Mouse (Mus musculus): ENCODE data around the gene Iqgap1. TPM values are rescaled to one million over a fixed set of nuclear protein-coding genes. Genes with fewer than 3 reads are reported as not detected.

Gene Iqgap1
- polyA plus RNA-seq, 1 experiment: 222 TPM

GRCm38 (mm10) chr7:80857181-80857580, 31.4 kb upstream of the Iqgap1 start:
- no peaks in the 10 kb centered on the region for H3K9me3 ChIP-seq (replicated peaks; ENCODE audit: control insufficient read depth, insufficient read depth, low read length, poor library complexity, severe bottlenecking)
- no peaks in the 10 kb centered on the region for H3K36me3 ChIP-seq (ENCODE audit: control insufficient read depth, insufficient read depth, low read length, poor library complexity, severe bottlenecking)
- H3K4me1 ChIP-seq (ENCODE audit: control insufficient read depth, insufficient read depth, low read length): no peaks in the 10 kb centered on the region
- peak overlapping the region; percentile 12; the same call in 1 of the 2 replicates for H3K9ac ChIP-seq (ENCODE audit: low read depth, poor library complexity, severe bottlenecking)
- H3K27ac ChIP-seq (ENCODE audit: insufficient read depth, low read length): 0 out of 2 replicates have a peak overlapping the region, but pooled peaks have one; percentile 7
- no peaks in the 10 kb centered on the region for H3K27me3 ChIP-seq (ENCODE audit: control insufficient read depth, insufficient read depth, low read length, poor library complexity, severe bottlenecking)
- TF ChIP-seq POLR2A (IDR thresholded peaks at IDR 0.05; ENCODE audit: insufficient read depth, low read length) (no peak), CTCF (IDR thresholded peaks at IDR 0.05; ENCODE audit: low read depth, low read length) (peak; percentile 72)
- H3K4me3 ChIP-seq (ENCODE audit: low read depth, low read length): peak overlapping the region; percentile 50; the same call in 1 of the 2 replicates

DNA sequence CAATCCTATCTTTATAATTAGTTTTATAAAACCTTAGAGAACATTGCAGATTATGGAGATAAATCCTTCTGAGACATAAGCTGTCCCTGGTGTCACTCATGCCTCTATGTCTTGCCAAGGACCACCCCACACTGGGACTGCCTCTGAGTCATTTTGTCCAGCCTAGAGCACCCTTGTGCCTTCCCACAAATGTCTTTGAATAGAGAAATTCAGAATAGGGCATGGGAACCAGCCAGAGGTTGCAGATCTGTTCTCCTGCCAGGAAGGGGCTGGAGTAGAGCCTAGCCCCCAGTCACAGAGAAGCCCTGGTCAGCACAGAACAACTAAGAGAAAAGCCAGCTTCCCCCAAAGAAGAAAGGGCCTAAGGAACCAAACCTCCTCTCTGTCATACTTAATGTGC, 29.5 kb upstream of the Iqgap1 start:
- Histone ChIP-seq H3K36me3 (ENCODE audit: control insufficient read depth, insufficient read depth, low read length, poor library complexity, severe bottlenecking) (no peaks in the 10 kb centered on the region), H3K4me3 (ENCODE audit: low read depth, low read length) (no peak overlapping the region), H3K4me1 (ENCODE audit: control insufficient read depth, insufficient read depth, low read length) (no peaks in the 10 kb centered on the region), H3K9me3 (replicated peaks; ENCODE audit: control insufficient read depth, insufficient read depth, low read length, poor library complexity, severe bottlenecking) (no peaks in the 10 kb centered on the region), H3K27ac (ENCODE audit: insufficient read depth, low read length) (no peak overlapping the region), H3K27me3 (ENCODE audit: control insufficient read depth, insufficient read depth, low read length, poor library complexity, severe bottlenecking) (no peaks in the 10 kb centered on the region), H3K9ac (ENCODE audit: low read depth, poor library complexity, severe bottlenecking) (no peak overlapping the region)
- TF ChIP-seq POLR2A (IDR thresholded peaks at IDR 0.05; ENCODE audit: insufficient read depth, low read length) (no peak), EP300 (IDR thresholded peaks at IDR 0.05; ENCODE audit: insufficient read depth, low read depth, low read length) (no peak), CTCF (IDR thresholded peaks at IDR 0.05; ENCODE audit: low read depth, low read length) (no peak)

DNA sequence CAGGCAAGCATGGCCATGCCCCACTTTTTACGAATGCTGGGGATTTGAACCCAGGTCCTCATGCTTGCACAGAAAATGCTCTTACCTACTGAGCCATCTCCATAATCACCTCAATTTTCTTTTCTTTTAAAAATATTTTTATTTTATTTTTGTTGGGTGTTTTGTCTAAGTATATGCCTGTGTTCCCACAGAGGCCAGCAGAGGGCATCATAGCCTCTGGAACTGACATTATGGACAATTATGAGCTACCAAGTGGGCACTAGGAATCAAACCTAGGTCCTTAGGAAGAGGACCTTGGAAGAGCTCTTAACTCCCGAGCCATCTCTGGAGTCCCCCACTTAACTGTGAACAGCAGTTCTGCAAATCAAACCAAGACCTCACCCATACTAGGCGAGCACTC, 27.4 kb upstream of the Iqgap1 start:
- TF ChIP-seq EP300 (IDR thresholded peaks at IDR 0.05; ENCODE audit: insufficient read depth, low read depth, low read length): no peak
- Histone ChIP-seq H3K9me3 (replicated peaks; ENCODE audit: control insufficient read depth, insufficient read depth, low read length, poor library complexity, severe bottlenecking) (no peaks in the 10 kb centered on the region), H3K36me3 (ENCODE audit: control insufficient read depth, insufficient read depth, low read length, poor library complexity, severe bottlenecking) (no peaks in the 10 kb centered on the region), H3K9ac (ENCODE audit: low read depth, poor library complexity, severe bottlenecking) (no peak overlapping the region), H3K4me3 (ENCODE audit: low read depth, low read length) (no peak overlapping the region), H3K27me3 (ENCODE audit: control insufficient read depth, insufficient read depth, low read length, poor library complexity, severe bottlenecking) (no peaks in the 10 kb centered on the region), H3K4me1 (ENCODE audit: control insufficient read depth, insufficient read depth, low read length) (no peaks in the 10 kb centered on the region), H3K27ac (ENCODE audit: insufficient read depth, low read length) (no peak overlapping the region)

DNA sequence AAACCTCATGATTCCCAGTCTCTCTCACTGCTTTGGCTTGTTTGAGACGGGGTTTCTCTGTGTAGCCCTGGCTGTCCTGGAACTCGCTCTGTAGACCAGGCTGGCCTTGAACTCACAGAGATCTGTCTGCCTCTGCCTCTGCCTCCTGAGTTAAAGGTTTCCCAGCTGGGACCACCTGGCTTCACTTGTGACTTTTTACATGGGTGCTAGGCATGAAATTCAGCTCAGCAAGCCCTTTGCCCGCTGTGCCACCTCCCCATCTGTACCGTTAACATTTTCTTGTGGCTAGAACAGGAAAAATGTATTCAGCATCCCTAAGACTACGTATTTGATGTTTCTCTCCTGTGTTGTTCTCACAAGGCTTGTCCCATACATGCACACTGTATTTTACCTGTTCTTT, 24.7 kb upstream of the Iqgap1 start:
- no peaks in the 10 kb centered on the region for H3K9me3 ChIP-seq (replicated peaks; ENCODE audit: control insufficient read depth, insufficient read depth, low read length, poor library complexity, severe bottlenecking)
- H3K27ac ChIP-seq (ENCODE audit: insufficient read depth, low read length): no peak overlapping the region
- TF ChIP-seq CTCF (IDR thresholded peaks at IDR 0.05; ENCODE audit: low read depth, low read length): no peak
- TF ChIP-seq EP300 (IDR thresholded peaks at IDR 0.05; ENCODE audit: insufficient read depth, low read depth, low read length): no peak
- no peak for TF ChIP-seq POLR2A (IDR thresholded peaks at IDR 0.05; ENCODE audit: insufficient read depth, low read length)
- H3K36me3 ChIP-seq (ENCODE audit: control insufficient read depth, insufficient read depth, low read length, poor library complexity, severe bottlenecking): no peaks in the 10 kb centered on the region
- H3K4me3 ChIP-seq (ENCODE audit: low read depth, low read length): no peak overlapping the region
- H3K4me1 ChIP-seq (ENCODE audit: control insufficient read depth, insufficient read depth, low read length): no peaks in the 10 kb centered on the region
- no peak overlapping the region for H3K9ac ChIP-seq (ENCODE audit: low read depth, poor library complexity, severe bottlenecking)
- H3K27me3 ChIP-seq (ENCODE audit: control insufficient read depth, insufficient read depth, low read length, poor library complexity, severe bottlenecking): no peaks in the 10 kb centered on the region

DNA sequence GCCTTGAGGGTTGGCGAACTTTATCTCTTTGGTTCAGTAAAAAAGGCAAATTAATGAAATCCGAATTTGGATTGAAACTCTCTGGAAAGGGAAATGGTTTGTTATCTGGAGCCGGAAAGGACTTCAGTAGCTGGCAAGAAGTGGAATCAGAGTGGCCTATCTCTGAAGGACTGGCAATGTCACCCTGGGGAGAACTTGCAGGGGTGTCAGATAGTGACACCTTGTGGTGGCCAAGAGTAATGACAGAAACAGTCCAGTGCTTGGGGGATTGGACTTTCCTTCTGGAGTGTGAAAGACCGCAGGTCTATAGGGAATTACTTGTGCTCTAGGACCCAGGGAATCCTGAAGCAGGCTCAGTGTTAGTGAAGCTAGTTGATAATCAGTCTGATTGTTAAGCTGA, 23.9 kb upstream of the Iqgap1 start:
- Histone ChIP-seq H3K4me3 (ENCODE audit: low read depth, low read length) (no peak overlapping the region), H3K36me3 (ENCODE audit: control insufficient read depth, insufficient read depth, low read length, poor library complexity, severe bottlenecking) (no peaks in the 10 kb centered on the region), H3K27ac (ENCODE audit: insufficient read depth, low read length) (no peak overlapping the region), H3K9ac (ENCODE audit: low read depth, poor library complexity, severe bottlenecking) (no peak overlapping the region), H3K9me3 (replicated peaks; ENCODE audit: control insufficient read depth, insufficient read depth, low read length, poor library complexity, severe bottlenecking) (no peaks in the 10 kb centered on the region), H3K27me3 (ENCODE audit: control insufficient read depth, insufficient read depth, low read length, poor library complexity, severe bottlenecking) (no peaks in the 10 kb centered on the region), H3K4me1 (ENCODE audit: control insufficient read depth, insufficient read depth, low read length) (peaks cover under 1% of the 10 kb centered on the region)
- TF ChIP-seq EP300 (IDR thresholded peaks at IDR 0.05; ENCODE audit: insufficient read depth, low read depth, low read length): no peak
- TF ChIP-seq CTCF (IDR thresholded peaks at IDR 0.05; ENCODE audit: low read depth, low read length): peak; percentile 80

GRCm38 (mm10) chr7:80849267-80849666, 23.5 kb upstream of the Iqgap1 start:
- TF ChIP-seq CTCF (IDR thresholded peaks at IDR 0.05; ENCODE audit: low read depth, low read length): no peak
- no peak for TF ChIP-seq POLR2A (IDR thresholded peaks at IDR 0.05; ENCODE audit: insufficient read depth, low read length)
- TF ChIP-seq EP300 (IDR thresholded peaks at IDR 0.05; ENCODE audit: insufficient read depth, low read depth, low read length): no peak
- Histone ChIP-seq H3K36me3 (ENCODE audit: control insufficient read depth, insufficient read depth, low read length, poor library complexity, severe bottlenecking) (no peaks in the 10 kb centered on the region), H3K9ac (ENCODE audit: low read depth, poor library complexity, severe bottlenecking) (no peak overlapping the region), H3K27me3 (ENCODE audit: control insufficient read depth, insufficient read depth, low read length, poor library complexity, severe bottlenecking) (no peaks in the 10 kb centered on the region), H3K4me3 (ENCODE audit: low read depth, low read length) (no peak overlapping the region), H3K4me1 (ENCODE audit: control insufficient read depth, insufficient read depth, low read length) (peaks cover 1% of the 10 kb centered on the region), H3K27ac (ENCODE audit: insufficient read depth, low read length) (no peak overlapping the region), H3K9me3 (replicated peaks; ENCODE audit: control insufficient read depth, insufficient read depth, low read length, poor library complexity, severe bottlenecking) (no peaks in the 10 kb centered on the region)
